Mouse (Mus musculus) megakaryocyte, embryonic 14.5 days (primary cell): ENCODE data around the gene Gm42878. TPM values are rescaled to one million over a fixed set of nuclear protein-coding genes. Genes with fewer than 3 reads are reported as not detected.
A peak's percentile ranks its signal among the peaks of the same experiment; 100 is the strongest.
"Not testable (repeated sequence)": the region's sequence is repeated elsewhere in the genome, so short reads cannot be mapped to it uniquely, and the experiment has no call there.

Experiments
- H3K27me3 ChIP-seq: replicated peaks from 2 replicates; pipeline ENCODE3; 2012; ENCODE audit warnings: inconsistent platforms
- H3K36me3 ChIP-seq: replicated peaks from 2 replicates; pipeline ENCODE3; 2012; ENCODE audit warnings: low read length, inconsistent platforms, mixed read lengths
- H3K4me1 ChIP-seq: 2 replicates; pipeline ENCODE4 v1.6.1; 2012; ENCODE audit warnings: inconsistent platforms
- H3K4me3 ChIP-seq: replicated peaks from 2 replicates; pipeline ENCODE3; 2012; ENCODE audit warnings: moderate library complexity, mild to moderate bottlenecking, inconsistent platforms
- H3K9me3 ChIP-seq: 2 replicates; pipeline ENCODE4 v1.6.1; 2012; ENCODE audit warnings: inconsistent platforms
- FLI1 ChIP-seq: IDR thresholded peaks from 2 replicates; pipeline ENCODE4 v1.6.1; 2012; ENCODE audit warnings: low read length, inconsistent platforms, mixed read lengths
- GATA1 ChIP-seq: IDR thresholded peaks from 3 replicates; pipeline ENCODE4 v1.6.1; 2012; ENCODE audit warnings: mixed read lengths, low read length, inconsistent platforms, borderline replicate concordance
- polyA plus RNA-seq: library from polyadenylated mRNA; stranded (reverse); fragments of >175 nt; gene quantifications from 2 replicates; pipeline ENCODE4 v1.2.3, GENCODE M21; 2012; ENCODE audit warnings: low replicate concordance; ENCODE audit not compliant: insufficient read depth

Gm42878 gene
- polyA plus RNA-seq, 1 experiment: not detected

DNA sequence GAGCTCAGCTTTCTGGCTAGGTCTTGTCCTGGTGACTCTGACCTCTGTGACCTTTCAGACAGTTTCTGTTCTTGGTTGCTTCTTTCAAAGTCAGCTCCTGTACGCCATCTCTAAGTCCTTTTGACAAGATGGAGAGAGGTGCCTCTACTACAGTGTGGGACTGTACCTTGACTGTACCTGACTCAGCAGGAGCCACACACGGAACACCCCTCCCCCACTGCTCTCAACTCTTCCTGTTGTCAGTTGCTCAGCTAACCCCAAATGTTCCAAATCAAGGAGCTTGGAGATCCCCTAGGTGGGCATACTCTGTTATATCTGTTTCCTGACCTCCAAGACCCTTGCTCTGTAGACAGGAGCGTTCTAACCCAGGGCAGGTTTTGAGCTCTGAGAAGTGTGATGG, 42.1 kb downstream of the Gm42878 start, which contains the start of gene Adam1b:
Adam1b (minus strand) TSS at position 205 of the 400 bp plus-strand sequence.
- H3K27me3 ChIP-seq: peaks cover 22% of the 10 kb centered on the region
- H3K4me1 ChIP-seq: peaks cover 43% of the 10 kb centered on the region
- no peaks in the 10 kb centered on the region for H3K9me3 ChIP-seq
- H3K36me3 ChIP-seq: no peaks in the 10 kb centered on the region
- no peak for TF ChIP-seq GATA1
- TF ChIP-seq FLI1: no peak
- no peak within 1 kb of the TSS for H3K4me3 ChIP-seq

DNA sequence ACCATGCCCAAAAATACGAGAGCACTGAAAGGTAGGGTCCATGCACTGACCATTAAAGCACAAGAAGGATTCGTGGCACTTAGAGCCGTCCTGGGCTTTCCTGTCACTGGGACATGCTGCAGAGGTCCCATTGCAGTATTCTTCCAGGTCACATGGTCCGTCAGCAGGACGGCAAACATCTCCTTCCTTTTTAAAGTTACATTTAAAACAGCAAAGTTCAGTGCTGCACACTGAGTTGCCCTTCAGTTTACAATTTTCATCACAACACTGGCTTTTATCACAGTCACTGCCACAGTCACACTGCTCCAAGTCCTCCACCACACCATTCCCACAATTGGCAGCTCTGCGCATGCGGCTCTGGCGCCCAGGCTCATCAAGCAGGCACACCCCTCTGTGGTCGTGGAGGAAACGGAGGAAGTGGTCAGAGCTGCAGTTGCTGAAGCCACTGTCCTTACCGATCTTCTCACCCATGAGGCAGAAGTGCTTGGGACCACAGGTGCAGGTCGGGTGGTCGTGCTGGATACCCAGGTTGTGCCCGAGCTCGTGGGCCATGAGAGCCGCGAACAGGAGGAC, 43.8 kb downstream of the Gm42878 start:
- not testable (repeated sequence) for H3K9me3 ChIP-seq, H3K36me3 ChIP-seq
- Histone ChIP-seq H3K27me3 (peaks cover 15% of the 10 kb centered on the region), H3K4me3 (peak overlapping the region; percentile 34), H3K4me1 (peaks cover 39% of the 10 kb centered on the region)

DNA sequence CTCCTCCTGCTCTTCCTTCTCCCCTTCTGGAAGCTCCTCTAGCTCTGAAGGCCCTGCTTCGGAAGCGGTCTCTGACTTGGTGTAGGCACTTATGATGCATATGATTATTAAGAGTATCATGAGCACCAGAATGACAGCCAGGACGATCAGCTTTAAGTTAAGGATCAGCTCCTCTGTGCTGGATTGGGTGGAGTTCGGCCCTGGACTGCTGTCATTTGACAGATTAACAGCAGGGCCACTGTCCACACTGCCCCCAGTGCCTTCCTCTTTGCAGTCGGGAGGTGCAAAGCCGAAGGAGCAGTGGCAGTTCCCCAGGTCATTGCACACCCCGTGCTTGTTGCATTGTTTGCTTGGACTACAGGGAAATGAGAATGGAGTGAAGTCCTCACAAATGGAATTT, 44.6 kb downstream of the Gm42878 start:
- TF ChIP-seq FLI1 (no peak), GATA1 (no peak)
- Histone ChIP-seq H3K36me3 (no peaks in the 10 kb centered on the region), H3K27me3 (peaks cover 11% of the 10 kb centered on the region), H3K4me3 (peak overlapping the region; percentile 62), H3K9me3 (no peaks in the 10 kb centered on the region), H3K4me1 (peaks cover 39% of the 10 kb centered on the region)

DNA sequence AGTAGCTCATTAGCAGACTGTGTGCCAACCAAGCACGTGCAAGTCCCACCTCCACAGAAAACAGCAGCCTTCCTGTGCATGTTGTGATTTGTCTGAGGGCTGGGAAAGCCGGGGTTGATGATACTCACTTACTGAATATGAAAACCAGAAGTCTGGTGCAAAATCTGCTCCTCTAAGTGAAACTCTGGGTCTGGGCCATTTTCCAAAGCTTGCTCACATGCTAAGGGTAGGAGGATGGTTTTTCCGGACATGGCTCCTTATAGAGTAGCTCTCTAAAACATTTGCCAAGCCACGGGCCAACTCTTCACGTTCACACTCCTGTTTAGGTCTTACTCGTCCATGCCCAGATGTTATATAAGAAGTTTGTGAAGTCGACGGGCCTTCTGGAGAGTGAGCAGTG, 52.0 kb downstream of the Gm42878 start:
- TF ChIP-seq FLI1 (no peak), GATA1 (no peak)
- H3K36me3 ChIP-seq: no peaks in the 10 kb centered on the region

DNA sequence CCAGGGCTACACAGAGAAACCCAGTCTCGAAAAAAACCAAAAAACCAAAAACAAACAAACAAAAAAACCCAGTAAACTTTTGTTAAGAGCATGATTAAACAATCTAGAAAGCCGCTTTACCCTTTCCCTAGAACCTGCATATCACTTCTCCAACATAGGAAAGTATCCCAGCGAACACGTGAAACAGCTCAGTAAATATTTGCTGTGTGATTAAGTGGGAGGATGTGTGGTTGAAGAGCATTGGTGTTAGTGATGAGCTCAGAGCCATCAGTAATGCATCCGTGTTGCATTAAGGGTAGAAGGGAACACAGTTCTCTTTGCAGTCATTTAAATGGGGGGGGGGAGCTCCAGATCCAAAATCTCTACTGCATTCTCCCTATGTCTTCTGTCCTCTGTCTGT, 60.5 kb downstream of the Gm42878 start:
- Histone ChIP-seq H3K27me3 (peaks cover 43% of the 10 kb centered on the region), H3K4me3 (no peak overlapping the region), H3K9me3 (no peaks in the 10 kb centered on the region), H3K4me1 (peaks cover 4% of the 10 kb centered on the region), H3K36me3 (no peaks in the 10 kb centered on the region)
- TF ChIP-seq FLI1 (no peak), GATA1 (no peak)

More for the DNA sequence above, 52.0 kb downstream of the Gm42878 start:
- no peaks in the 10 kb centered on the region for H3K9me3 ChIP-seq
- H3K4me1 ChIP-seq: 0 out of 2 replicates have a peak, but pooled peaks cover 3% of the 10 kb centered on the region
- no peak overlapping the region for H3K4me3 ChIP-seq
- peaks cover 34% of the 10 kb centered on the region for H3K27me3 ChIP-seq

DNA sequence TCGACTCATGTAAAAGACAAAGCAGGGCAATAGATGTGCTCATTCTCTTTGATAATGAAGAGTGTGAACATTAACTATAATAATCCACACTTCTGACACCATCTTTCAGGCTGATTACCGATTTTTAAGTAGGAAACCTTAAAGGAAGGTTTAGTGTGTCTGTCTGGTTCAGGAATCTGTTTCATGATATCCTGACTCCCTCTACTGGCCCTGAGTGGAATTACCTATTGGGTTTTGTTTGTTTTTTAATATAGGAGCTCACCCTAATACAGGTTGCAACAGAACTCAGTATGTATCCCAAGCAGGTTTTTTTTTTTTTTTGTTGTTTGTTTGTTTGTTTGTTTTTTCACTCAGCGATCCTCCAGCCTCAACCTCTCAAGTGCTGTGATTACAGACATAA, 67.6 kb downstream of the Gm42878 start:
- H3K27me3 ChIP-seq: peaks cover 11% of the 10 kb centered on the region
- H3K4me1 ChIP-seq: peaks cover 28% of the 10 kb centered on the region
- H3K4me3 ChIP-seq: no peak overlapping the region
- no peaks in the 10 kb centered on the region for H3K36me3 ChIP-seq
- no peaks in the 10 kb centered on the region for H3K9me3 ChIP-seq
- no peak for TF ChIP-seq GATA1
- TF ChIP-seq FLI1: no peak

DNA sequence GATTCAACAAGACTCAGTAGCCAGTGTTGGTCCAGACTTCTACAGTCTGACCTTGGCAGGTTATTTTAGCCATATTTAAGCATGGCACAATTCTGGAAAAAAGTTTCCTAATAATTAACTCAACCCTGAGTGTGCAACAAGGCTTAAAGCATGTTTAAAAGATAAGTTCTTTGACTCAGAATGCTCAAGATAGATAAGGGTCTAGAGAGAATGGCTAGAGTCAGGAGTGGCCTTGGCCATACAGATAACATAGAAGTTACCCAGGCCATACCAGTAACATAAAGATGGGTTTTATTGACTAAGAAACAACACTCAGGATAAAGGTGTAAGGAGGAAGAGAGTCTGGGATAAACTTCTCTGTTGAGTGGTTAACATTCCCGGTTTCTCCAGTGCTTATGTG, 69.2 kb downstream of the Gm42878 start:
- Histone ChIP-seq H3K9me3 (no peaks in the 10 kb centered on the region), H3K36me3 (no peaks in the 10 kb centered on the region), H3K4me1 (peaks cover 37% of the 10 kb centered on the region), H3K4me3 (no peak overlapping the region), H3K27me3 (no peaks in the 10 kb centered on the region)
- TF ChIP-seq GATA1 (no peak), FLI1 (no peak)

DNA sequence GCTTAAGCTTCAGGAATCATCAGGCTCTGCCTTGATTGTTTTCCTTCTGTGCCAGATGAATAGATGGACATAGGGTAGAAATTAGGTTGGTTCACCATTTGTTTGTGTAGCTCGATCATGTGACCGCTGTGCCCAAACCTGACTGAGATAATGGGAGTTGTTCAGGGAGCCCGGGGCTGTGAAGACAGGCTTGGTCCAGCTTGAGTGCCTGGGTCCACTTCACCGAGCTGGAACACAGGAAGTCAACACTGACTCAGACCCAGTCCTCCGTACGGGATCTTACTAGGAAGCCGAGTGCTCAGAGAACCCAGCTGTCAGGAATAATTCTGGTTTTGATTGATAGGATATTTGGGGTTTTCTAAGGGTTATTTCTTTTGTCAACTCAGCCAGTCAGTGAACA, 70.7 kb downstream of the Gm42878 start:
- TF ChIP-seq GATA1 (no peak), FLI1 (no peak)
- peaks cover 48% of the 10 kb centered on the region for H3K4me1 ChIP-seq
- peaks cover 2% of the 10 kb centered on the region for H3K27me3 ChIP-seq

DNA sequence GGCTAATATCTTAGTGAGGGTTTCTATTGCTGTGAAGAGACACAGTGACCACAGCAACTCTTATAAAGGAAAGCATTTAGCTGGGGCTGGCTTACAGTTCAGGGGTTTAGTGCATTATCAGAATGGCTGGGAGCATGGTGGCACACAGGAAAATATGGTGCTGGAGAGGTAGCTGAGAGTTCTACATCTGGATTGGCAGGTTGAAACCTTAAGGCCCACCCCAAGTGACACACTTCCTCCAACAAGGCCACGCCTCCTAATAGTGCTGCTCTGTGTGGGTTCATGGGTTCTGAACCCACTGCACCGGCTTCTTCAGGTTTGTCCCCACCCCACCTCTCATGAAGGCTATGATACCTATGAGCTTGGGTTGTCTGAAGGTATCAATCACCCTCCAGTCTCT, 72.9 kb downstream of the Gm42878 start:
- no peak for TF ChIP-seq FLI1
- no peak for TF ChIP-seq GATA1
- Histone ChIP-seq H3K36me3 (no peaks in the 10 kb centered on the region), H3K4me1 (peaks cover 50% of the 10 kb centered on the region), H3K9me3 (no peaks in the 10 kb centered on the region), H3K27me3 (peaks cover 2% of the 10 kb centered on the region), H3K4me3 (no peak overlapping the region)

More for the DNA sequence above, 70.7 kb downstream of the Gm42878 start:
- H3K36me3 ChIP-seq: no peaks in the 10 kb centered on the region
- H3K9me3 ChIP-seq: no peaks in the 10 kb centered on the region
- H3K4me3 ChIP-seq: no peak overlapping the region

DNA sequence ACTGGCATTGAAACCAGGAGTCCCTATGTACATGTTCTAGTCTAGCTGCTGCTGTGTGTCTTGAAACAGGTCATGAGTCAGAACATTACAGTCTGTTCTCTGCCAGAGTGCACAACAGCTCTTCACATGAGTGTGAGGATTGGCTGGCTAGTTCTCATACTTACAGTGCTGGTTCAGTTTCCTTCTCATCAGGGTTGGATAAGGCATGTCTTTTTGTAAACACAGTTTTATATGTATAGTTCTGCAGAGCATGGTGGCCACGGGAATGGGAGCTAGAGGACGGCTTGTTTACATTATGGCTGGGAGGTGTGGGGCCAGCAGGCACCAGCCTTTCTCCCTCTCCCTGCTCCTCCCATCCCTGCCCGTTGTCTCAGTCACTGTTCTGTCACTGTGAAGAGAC, 75.7 kb downstream of the Gm42878 start:
- Histone ChIP-seq H3K36me3 (no peaks in the 10 kb centered on the region), H3K4me1 (peaks cover 31% of the 10 kb centered on the region), H3K4me3 (peak overlapping the region; percentile 40), H3K9me3 (no peaks in the 10 kb centered on the region), H3K27me3 (peaks cover 2% of the 10 kb centered on the region)
- TF ChIP-seq GATA1: no peak
- TF ChIP-seq FLI1: no peak

Other genes with a start within 250 kb of the Gm42878 start
- 34.2 and 34.9 TPM in 2 replicates for gene Trafd1, start 159.8 kb downstream of the Gm42878 start, polyA plus RNA-seq
- 1.0 TPM in 1 of 2 replicates, not detected in the other for gene Naa25, start 147.5 kb downstream of the Gm42878 start, polyA plus RNA-seq
- gene Tmem116, start 93.6 kb downstream of the Gm42878 start, polyA plus RNA-seq: 0.93 TPM in 1 of 2 replicates, not detected in the other
- 132 and 257 TPM in 2 replicates for gene Erp29, start 93.0 kb downstream of the Gm42878 start, polyA plus RNA-seq
- 0.07 TPM in 1 of 2 replicates, not detected in the other for gene Adam1b, start 42.0 kb downstream of the Gm42878 start, polyA plus RNA-seq
- not detected in 2 replicates for gene Adam1a, start within 50 bp of the Gm42878 start, polyA plus RNA-seq
- gene Mapkapk5, start 423 bp upstream of the Gm42878 start, polyA plus RNA-seq: 54.2 and 85.9 TPM in 2 replicates
- 768 and 846 TPM in 2 replicates for gene Aldh2, start 48.3 kb upstream of the Gm42878 start, polyA plus RNA-seq
- 2.2 and 2.6 TPM in 2 replicates for gene Acad12, start 73.5 kb upstream of the Gm42878 start, polyA plus RNA-seq
- 3.4 TPM in 1 of 2 replicates, not detected in the other for gene Acad10, start 115.0 kb upstream of the Gm42878 start, polyA plus RNA-seq
- 9.6 and 10.7 TPM in 2 replicates for gene Brap, start 115.1 kb upstream of the Gm42878 start, polyA plus RNA-seq
- 42.8 and 45.7 TPM in 2 replicates for gene Atxn2, start 165.9 kb upstream of the Gm42878 start, polyA plus RNA-seq